Mouse (Mus musculus) adrenal gland (tissue): ENCODE data around the gene Ucp2.

Source experiments
- intact Hi-C: fragments of 180-260 bp; cut with DNase I; formaldehyde crosslinking; loops from one replicate; pipeline ENCODE4 v1.15.1; 2025

Gene Ucp2

DNA sequence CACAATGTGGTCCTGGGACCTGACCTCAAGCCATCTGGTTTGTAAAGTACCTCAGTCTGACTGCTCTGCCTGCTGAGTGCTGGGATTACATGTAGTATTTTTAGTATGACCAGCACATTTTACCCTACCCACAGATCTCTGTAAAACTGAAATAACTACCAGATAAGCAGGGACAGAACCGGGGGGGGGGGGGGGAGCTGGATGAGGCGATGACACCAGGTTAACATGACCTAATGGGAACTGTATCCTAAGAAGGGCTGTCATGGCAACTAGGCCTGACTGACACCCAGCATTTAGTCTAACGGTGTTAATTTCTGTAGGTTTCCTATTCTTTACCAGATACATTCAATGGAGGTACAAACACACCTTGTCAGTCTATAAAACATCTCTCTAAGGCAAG lies 56.7 kb downstream of the Ucp2 start:
- intact Hi-C loops: no loop called here

DNA sequence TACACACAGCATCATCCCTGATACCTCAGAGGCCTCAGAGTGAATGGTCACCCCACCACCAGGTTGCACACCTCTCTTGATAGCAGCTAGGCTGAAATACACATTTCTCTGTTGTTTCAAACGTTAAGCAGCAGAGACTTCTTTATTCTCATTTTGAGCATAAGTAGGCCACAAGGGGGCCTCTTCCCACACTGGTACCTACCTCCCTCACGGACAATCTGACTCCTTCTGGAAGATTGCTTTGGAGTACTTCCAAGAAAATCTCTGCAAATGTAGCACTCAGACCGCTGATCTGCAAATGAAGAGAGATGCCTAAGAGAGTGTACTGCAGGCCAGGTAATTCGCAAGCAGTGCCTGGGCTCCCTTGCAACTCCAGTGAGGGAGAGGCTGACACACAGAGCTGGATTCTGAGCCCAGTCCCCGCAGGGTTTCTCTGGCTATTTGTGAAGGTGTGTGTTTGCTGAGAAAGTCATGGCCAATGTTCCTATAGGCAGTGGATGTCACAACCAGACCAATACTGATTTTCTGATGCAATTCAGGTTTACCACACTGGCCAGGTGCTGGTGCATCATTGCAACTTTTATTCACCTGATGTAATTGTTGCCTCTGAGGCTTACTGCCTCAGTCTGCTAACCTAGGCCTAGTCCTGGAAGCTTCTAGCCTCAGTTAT lies 57.3 kb downstream of the Ucp2 start:
- intact Hi-C loops: no loop called here
